Mouse (Mus musculus): Measurements from ENCODE around the gene Lrrc73. TPM values are rescaled to one million over a fixed set of nuclear protein-coding genes. Genes with fewer than 3 reads are reported as not detected.
A peak's percentile ranks its signal among the peaks of the same experiment; 100 is the strongest.

Gene Lrrc73
- polyA plus RNA-seq, 1 experiment: 1.9 TPM

DNA sequence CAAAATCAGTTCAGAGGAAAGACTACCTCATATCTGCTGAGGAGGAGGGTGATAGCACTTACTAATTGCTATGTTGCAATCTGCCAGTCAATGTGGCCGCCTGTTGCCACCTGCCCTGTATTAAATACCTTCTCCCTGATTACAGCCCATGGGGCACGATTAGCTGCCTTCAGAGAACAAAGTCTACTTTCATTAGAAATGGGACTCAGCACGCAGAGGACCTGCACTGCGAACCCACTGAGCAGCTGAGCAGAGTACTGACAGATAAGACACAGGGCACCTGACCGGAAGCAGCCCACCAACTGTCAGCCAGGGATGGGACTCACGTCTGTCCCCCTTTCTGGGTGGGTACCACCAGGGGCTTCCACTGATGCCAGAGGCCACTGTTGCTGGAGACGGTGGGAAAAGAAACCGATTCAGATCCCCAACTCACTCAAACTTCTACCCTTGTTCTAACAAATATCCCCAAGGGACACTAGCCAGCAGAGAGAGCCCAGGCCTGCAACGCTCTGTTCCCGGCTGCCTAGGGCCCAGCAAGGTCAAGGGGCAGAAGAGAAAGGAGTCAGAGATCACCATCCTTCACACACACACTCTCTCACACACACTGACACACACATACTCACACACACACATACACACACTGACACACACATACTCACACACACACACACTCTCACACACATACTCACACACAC, 14.8 kb downstream of the Lrrc73 start:
- peaks cover 37% of the 10 kb centered on the region for H3K36me3 ChIP-seq (ENCODE audit: control insufficient read depth, insufficient read depth, low read length)
- H3K4me1 ChIP-seq (ENCODE audit: control insufficient read depth, insufficient read depth, insufficient read length, low read length): peaks cover 34% of the 10 kb centered on the region
- no peaks in the 10 kb centered on the region for H3K27me3 ChIP-seq (ENCODE audit: control insufficient read depth, insufficient read depth, low read length)
- TF ChIP-seq POLR2A (IDR thresholded peaks at IDR 0.05; ENCODE audit: low read depth, low read length) (peak; percentile 46; the same call in 1 of the 2 replicates), CTCF (IDR thresholded peaks at IDR 0.05; ENCODE audit: extremely low read depth, insufficient read length, insufficient replicate concordance, low read depth, low read length) (no peak)
- WGBS: 35% methylated on average over 10 of the region's 10 CpGs
- H3K4me3 ChIP-seq (ENCODE audit: low read depth, low read length): peak overlapping the region; percentile 41
- H3K27ac ChIP-seq (ENCODE audit: insufficient read depth, low read depth, low read length): peak overlapping the region; percentile 93

DNA sequence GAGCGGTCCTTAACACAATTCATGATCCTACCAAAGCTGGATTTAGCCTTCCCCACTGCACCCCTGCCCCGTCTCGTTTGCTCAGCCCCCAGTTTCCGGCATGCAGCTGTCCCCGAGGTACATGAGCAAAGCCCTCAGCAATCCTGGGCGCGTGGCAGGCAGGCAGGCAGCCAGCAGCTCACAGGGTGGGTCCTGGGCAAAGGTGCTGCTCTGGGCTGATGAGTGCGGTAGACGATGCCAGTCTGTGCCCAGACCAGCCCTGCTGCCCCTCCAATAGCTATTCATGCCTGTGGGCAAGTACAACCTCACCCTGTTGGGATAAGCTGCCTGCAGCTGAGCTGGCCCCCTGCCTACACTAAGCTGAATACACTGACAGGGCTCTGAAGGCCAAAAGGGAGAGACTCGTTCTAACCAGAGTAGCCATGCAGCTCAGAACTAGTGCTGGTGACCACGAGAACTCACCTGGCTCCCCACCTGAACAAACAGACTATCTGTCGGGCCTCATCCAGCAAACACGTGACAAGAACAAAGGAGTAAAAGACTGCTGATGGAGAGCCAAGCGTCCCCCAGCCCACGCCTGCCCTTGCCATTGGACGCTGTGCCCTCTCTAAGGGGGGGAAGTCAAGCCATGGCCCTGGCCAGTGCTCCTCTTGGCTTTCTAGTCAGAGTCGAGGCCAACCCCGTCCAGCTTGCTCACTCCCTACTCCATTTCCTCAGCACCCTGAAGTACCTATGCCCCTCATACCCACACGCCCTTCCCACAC, 16.6 kb downstream of the Lrrc73 start:
- peak overlapping the region; percentile 63 for H3K4me3 ChIP-seq (ENCODE audit: low read depth, low read length)
- WGBS: 27% methylated on average over 19 of the region's 19 CpGs
- H3K27me3 ChIP-seq (ENCODE audit: control insufficient read depth, insufficient read depth, low read length): no peaks in the 10 kb centered on the region
- H3K36me3 ChIP-seq (ENCODE audit: control insufficient read depth, insufficient read depth, low read length): peaks cover 22% of the 10 kb centered on the region; the same call in 1 of the 2 replicates
- no peak for TF ChIP-seq CTCF (IDR thresholded peaks at IDR 0.05; ENCODE audit: extremely low read depth, insufficient read length, insufficient replicate concordance, low read depth, low read length)
- no peak; the same call in 1 of the 2 replicates for TF ChIP-seq POLR2A (IDR thresholded peaks at IDR 0.05; ENCODE audit: low read depth, low read length)
- H3K4me1 ChIP-seq (ENCODE audit: control insufficient read depth, insufficient read depth, insufficient read length, low read length): peaks cover 34% of the 10 kb centered on the region
- H3K27ac ChIP-seq (ENCODE audit: insufficient read depth, low read depth, low read length): peak overlapping the region; percentile 93

DNA sequence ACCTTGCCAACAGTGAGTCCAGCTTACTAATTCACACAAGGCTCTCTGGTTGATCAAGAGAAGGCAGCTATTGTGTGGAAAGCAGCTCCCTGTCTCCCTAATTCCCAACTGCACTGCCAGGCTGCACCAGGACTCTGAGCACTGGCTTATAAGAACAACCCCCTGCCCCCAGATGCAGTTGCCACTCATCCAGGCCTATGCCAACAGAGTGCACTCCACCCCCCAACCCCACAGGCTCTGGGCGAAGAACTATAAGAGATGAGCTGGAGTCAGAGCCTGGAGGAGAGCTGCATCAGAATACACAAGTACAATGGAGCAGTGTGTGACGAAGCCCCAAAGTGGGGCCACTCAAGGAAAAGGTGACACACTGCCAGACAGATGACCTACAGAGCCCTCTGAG, 18.7 kb downstream of the Lrrc73 start:
- Histone ChIP-seq H3K4me3 (ENCODE audit: low read depth, low read length) (no peak overlapping the region), H3K36me3 (ENCODE audit: control insufficient read depth, insufficient read depth, low read length) (peaks cover 9% of the 10 kb centered on the region; the same call in 1 of the 2 replicates), H3K4me1 (ENCODE audit: control insufficient read depth, insufficient read depth, insufficient read length, low read length) (peaks cover 23% of the 10 kb centered on the region), H3K27me3 (ENCODE audit: control insufficient read depth, insufficient read depth, low read length) (no peaks in the 10 kb centered on the region), H3K27ac (ENCODE audit: insufficient read depth, low read depth, low read length) (no peak overlapping the region)
- TF ChIP-seq CTCF (IDR thresholded peaks at IDR 0.05; ENCODE audit: extremely low read depth, insufficient read length, insufficient replicate concordance, low read depth, low read length) (no peak), POLR2A (IDR thresholded peaks at IDR 0.05; ENCODE audit: low read depth, low read length) (no peak)
- 94% methylated on average over 2 of the region's 2 CpGs for WGBS

DNA sequence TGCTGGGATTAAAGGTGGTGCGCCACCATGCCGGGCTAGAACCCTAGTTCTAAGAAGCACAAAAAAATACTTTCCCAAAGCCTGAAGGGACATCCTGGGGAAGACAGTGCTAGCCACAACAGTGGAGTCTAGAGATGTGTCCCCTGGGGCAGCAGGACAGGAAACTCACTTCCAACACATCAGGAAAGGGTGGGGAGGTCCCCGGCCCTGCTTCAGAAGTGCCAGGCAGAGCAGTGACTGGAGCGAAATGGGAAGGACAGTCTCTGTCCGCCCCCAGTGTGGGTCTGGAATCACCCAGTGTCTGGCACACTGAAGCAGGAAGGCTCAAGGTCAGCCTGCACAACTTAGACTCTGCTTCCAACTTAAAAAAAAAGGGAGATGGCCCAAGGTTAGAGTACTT, 19.3 kb downstream of the Lrrc73 start:
- peaks cover 13% of the 10 kb centered on the region for H3K36me3 ChIP-seq (ENCODE audit: control insufficient read depth, insufficient read depth, low read length)
- WGBS: 89% methylated on average over 5 of the region's 5 CpGs

DNA sequence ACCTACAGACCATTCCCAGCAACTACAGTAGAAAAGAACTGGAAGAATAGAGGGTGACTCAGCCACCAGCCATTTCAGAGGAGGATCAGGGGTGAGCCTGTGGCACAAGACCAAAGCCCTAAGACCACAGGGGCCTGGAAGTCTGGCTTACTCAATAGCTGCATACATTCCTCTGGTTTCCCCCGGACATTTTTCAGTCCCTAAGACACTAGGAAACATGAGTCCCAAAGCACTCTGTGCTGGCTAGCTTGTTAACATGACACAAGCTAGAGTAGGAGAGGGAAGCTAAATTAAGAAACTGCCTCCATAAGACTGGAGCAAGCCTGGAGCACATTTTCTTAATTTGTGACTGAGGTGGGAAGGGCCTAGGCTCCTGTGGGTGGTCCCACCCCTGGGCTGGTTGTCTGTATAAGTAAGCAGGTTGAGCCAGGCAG, 20.5 kb downstream of the Lrrc73 start:
- peaks cover 9% of the 10 kb centered on the region for H3K4me1 ChIP-seq (ENCODE audit: control insufficient read depth, insufficient read depth, insufficient read length, low read length)
- H3K27me3 ChIP-seq (ENCODE audit: control insufficient read depth, insufficient read depth, low read length): no peaks in the 10 kb centered on the region
- TF ChIP-seq POLR2A (IDR thresholded peaks at IDR 0.05; ENCODE audit: low read depth, low read length) (no peak), CTCF (IDR thresholded peaks at IDR 0.05; ENCODE audit: extremely low read depth, insufficient read length, insufficient replicate concordance, low read depth, low read length) (no peak)
- H3K27ac ChIP-seq (ENCODE audit: insufficient read depth, low read depth, low read length): no peak overlapping the region
- no peak overlapping the region for H3K4me3 ChIP-seq (ENCODE audit: low read depth, low read length)
- peaks cover 13% of the 10 kb centered on the region for H3K36me3 ChIP-seq (ENCODE audit: control insufficient read depth, insufficient read depth, low read length)
- 89% methylated on average over 1 of the region's 1 CpGs for WGBS

More for the DNA sequence above, 19.3 kb downstream of the Lrrc73 start:
- Histone ChIP-seq H3K4me1 (ENCODE audit: control insufficient read depth, insufficient read depth, insufficient read length, low read length) (peaks cover 18% of the 10 kb centered on the region), H3K27me3 (ENCODE audit: control insufficient read depth, insufficient read depth, low read length) (no peaks in the 10 kb centered on the region), H3K4me3 (ENCODE audit: low read depth, low read length) (no peak overlapping the region), H3K27ac (ENCODE audit: insufficient read depth, low read depth, low read length) (no peak overlapping the region)
- TF ChIP-seq CTCF (IDR thresholded peaks at IDR 0.05; ENCODE audit: extremely low read depth, insufficient read length, insufficient replicate concordance, low read depth, low read length) (no peak), POLR2A (IDR thresholded peaks at IDR 0.05; ENCODE audit: low read depth, low read length) (no peak)

DNA sequence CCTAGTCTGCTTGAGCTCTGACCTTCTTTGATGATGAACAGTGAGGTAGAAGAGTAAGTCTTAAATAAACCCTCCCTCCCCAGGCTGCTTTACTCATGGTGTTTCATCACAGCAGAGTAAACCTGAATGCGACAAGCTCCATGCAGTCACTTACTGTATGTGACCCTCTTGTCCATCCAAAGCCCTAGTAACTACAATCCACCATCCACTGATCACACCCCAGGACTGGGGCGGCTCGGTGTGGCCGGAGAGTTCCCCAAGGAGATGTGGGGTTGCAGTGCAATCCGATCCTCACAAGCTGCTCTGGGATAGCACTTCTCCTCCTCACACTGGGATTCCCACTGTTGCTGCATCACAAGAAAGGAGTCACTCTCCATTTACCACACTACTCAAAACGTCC, 21.1 kb downstream of the Lrrc73 start:
- H3K36me3 ChIP-seq (ENCODE audit: control insufficient read depth, insufficient read depth, low read length): peaks cover 14% of the 10 kb centered on the region
- H3K27ac ChIP-seq (ENCODE audit: insufficient read depth, low read depth, low read length): no peak overlapping the region

DNA sequence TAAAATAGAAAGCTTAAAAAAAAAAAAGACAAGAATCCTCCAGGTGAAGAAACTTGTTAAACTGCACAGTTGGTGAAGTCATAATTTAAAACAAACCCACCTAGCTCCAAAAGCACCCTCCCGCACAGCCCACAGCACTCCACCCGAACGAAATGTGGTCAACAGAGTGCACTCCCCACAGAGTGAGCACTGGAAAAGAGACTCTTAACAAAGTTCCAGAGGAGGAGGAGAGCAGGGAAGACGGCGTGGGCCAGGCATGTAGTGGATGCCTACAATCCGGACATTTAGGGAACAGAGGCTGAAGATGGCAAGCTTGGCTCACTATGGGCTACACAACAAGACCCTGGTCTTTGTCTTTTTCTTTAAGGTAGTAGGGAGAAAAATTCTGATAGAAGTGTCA, 21.7 kb downstream of the Lrrc73 start:
- Histone ChIP-seq H3K36me3 (ENCODE audit: control insufficient read depth, insufficient read depth, low read length) (peaks cover 14% of the 10 kb centered on the region), H3K4me3 (ENCODE audit: low read depth, low read length) (no peak overlapping the region), H3K27ac (ENCODE audit: insufficient read depth, low read depth, low read length) (no peak overlapping the region), H3K27me3 (ENCODE audit: control insufficient read depth, insufficient read depth, low read length) (no peaks in the 10 kb centered on the region), H3K4me1 (ENCODE audit: control insufficient read depth, insufficient read depth, insufficient read length, low read length) (peaks cover 7% of the 10 kb centered on the region)
- 94% methylated on average over 6 of the region's 6 CpGs for WGBS
- no peak for TF ChIP-seq POLR2A (IDR thresholded peaks at IDR 0.05; ENCODE audit: low read depth, low read length)
- no peak for TF ChIP-seq CTCF (IDR thresholded peaks at IDR 0.05; ENCODE audit: extremely low read depth, insufficient read length, insufficient replicate concordance, low read depth, low read length)

More for the DNA sequence above, 21.1 kb downstream of the Lrrc73 start:
- Histone ChIP-seq H3K4me1 (ENCODE audit: control insufficient read depth, insufficient read depth, insufficient read length, low read length) (peaks cover 7% of the 10 kb centered on the region), H3K27me3 (ENCODE audit: control insufficient read depth, insufficient read depth, low read length) (no peaks in the 10 kb centered on the region), H3K4me3 (ENCODE audit: low read depth, low read length) (no peak overlapping the region)
- TF ChIP-seq POLR2A (IDR thresholded peaks at IDR 0.05; ENCODE audit: low read depth, low read length) (no peak), CTCF (IDR thresholded peaks at IDR 0.05; ENCODE audit: extremely low read depth, insufficient read length, insufficient replicate concordance, low read depth, low read length) (no peak)
- WGBS: 84% methylated on average over 6 of the region's 6 CpGs

Measured in small intestine, adult 2 months (tissue).